Mouse (Mus musculus): ENCODE data around the gene Vps35.
A peak's percentile ranks its signal among the peaks of the same experiment; 100 is the strongest.

Vps35 gene

GRCm38 (mm10) chr8:85299434-85300077 lies at the start of gene Vps35, which contains the start of gene Orc6:
Gene Vps35 (minus strand): TSS chr8:85299802.
Gene Orc6 (plus strand): TSS chr8:85299632.
- peak; percentile 90 for DNase-seq (ENCODE audit: low spot score)

GRCm38 (mm10) chr8:85339871-85340573 lies 40.4 kb upstream of the Vps35 start:
- DNase-seq (ENCODE audit: low spot score), result no peak

- DNase-seq (ENCODE audit: low spot score), result no peak
Observed at GRCm38 (mm10) chr8:85337681-85338080, 38.1 kb upstream of the Vps35 start.

- no peak for DNase-seq (ENCODE audit: low spot score)
Observed at GRCm38 (mm10) chr8:85336211-85336933, 36.8 kb upstream of the Vps35 start.

- DNase-seq (ENCODE audit: low spot score), result no peak
Observed at GRCm38 (mm10) chr8:85335105-85335504, 35.5 kb upstream of the Vps35 start.

GRCm38 (mm10) chr8:85329506-85329905 lies 29.9 kb upstream of the Vps35 start:
- no peak for DNase-seq (ENCODE audit: low spot score)

GRCm38 (mm10) chr8:85327036-85327435 lies 27.4 kb upstream of the Vps35 start:
- DNase-seq (ENCODE audit: low spot score), result no peak

- DNase-seq (ENCODE audit: low spot score), result no peak
Observed at GRCm38 (mm10) chr8:85323084-85323483, 23.5 kb upstream of the Vps35 start.

- DNase-seq (ENCODE audit: low spot score), result no peak
Observed at GRCm38 (mm10) chr8:85321981-85322380, 22.4 kb upstream of the Vps35 start.

GRCm38 (mm10) chr8:85318534-85318933 lies 18.9 kb upstream of the Vps35 start:
- DNase-seq (ENCODE audit: low spot score), result no peak

GRCm38 (mm10) chr8:85313036-85313435 lies 13.4 kb upstream of the Vps35 start:
- no peak for DNase-seq (ENCODE audit: low spot score)

GRCm38 (mm10) chr8:85311743-85312142 lies 12.1 kb upstream of the Vps35 start:
- DNase-seq (ENCODE audit: low spot score), result no peak

GRCm38 (mm10) chr8:85308564-85308963 lies 9.0 kb upstream of the Vps35 start:
- no peak for DNase-seq (ENCODE audit: low spot score)

- no peak for DNase-seq (ENCODE audit: low spot score)
Observed at GRCm38 (mm10) chr8:85303531-85303930, 3.9 kb upstream of the Vps35 start.

GRCm38 (mm10) chr8:85302931-85303330 lies 3.3 kb upstream of the Vps35 start:
- no peak for DNase-seq (ENCODE audit: low spot score)

- DNase-seq (ENCODE audit: low spot score), result no peak
Observed at GRCm38 (mm10) chr8:85301941-85302340, 2.3 kb upstream of the Vps35 start.

GRCm38 (mm10) chr8:85298600-85299433 lies 785 bp downstream of the Vps35 start:
- no peak for DNase-seq (ENCODE audit: low spot score)

- DNase-seq (ENCODE audit: low spot score), result no peak
Observed at GRCm38 (mm10) chr8:85286846-85287245, 12.8 kb downstream of the Vps35 start.

- DNase-seq (ENCODE audit: low spot score), result no peak
Observed at GRCm38 (mm10) chr8:85227297-85227696, 72.3 kb downstream of the Vps35 start.

- DNase-seq (ENCODE audit: low spot score), result no peak
Observed at GRCm38 (mm10) chr8:85225688-85226087, 73.9 kb downstream of the Vps35 start, which contains the start of gene Olfr371. Gene Olfr371 (plus strand): TSS chr8:85225988.

GRCm38 (mm10) chr8:85220992-85221391 lies 78.6 kb downstream of the Vps35 start:
- no peak for DNase-seq (ENCODE audit: low spot score)

GRCm38 (mm10) chr8:85220220-85220619 lies 79.4 kb downstream of the Vps35 start:
- no peak for DNase-seq (ENCODE audit: low spot score)

Data from ovary, postnatal 14 days (tissue).